Mouse (Mus musculus) limb, embryonic 14.5 days (tissue): ENCODE measurements at regions not wholly inside any gene's neighbourhood (a gene's known extent, or its start where the extent isn't known, plus 50 kb on each side); places are given as distances from the start of the nearest gene placed in this dataset.

Source experiments
- ATAC-seq: fragments of 200-750 bp; cut with Nextera tagmentation; 2 replicates; pipeline ENCODE4 v1.8.0; 2017; ENCODE audit warnings: low read depth, moderate number of reproducible peaks, moderate TSS enrichment; ENCODE audit not compliant: low FRiP score
- DNase-seq: peaks from one replicate; pipeline ENCODE4 v3.0.0-alpha.2; 2015; ENCODE audit warnings: low spot score
- H3K27ac ChIP-seq: fragments of 300-500 bp; sonication (generic); replicated peaks from 2 replicates; pipeline ENCODE4 v1.5.1; 2014; ENCODE audit warnings: low read depth, mild to moderate bottlenecking, low read length, moderate library complexity, mixed read lengths
- H3K27me3 ChIP-seq: fragments of 300-500 bp; sonication (generic); 2 replicates; pipeline ENCODE4 v1.6.1; 2014; ENCODE audit warnings: low read length, mixed read lengths; ENCODE audit not compliant: control insufficient read depth, insufficient read depth
- H3K36me3 ChIP-seq: fragments of 300-500 bp; sonication (generic); 2 replicates; pipeline ENCODE4 v1.6.1; 2014; ENCODE audit warnings: mild to moderate bottlenecking, low read length, moderate library complexity, mixed read lengths; ENCODE audit not compliant: control insufficient read depth, insufficient read depth
- H3K4me1 ChIP-seq: fragments of 300-500 bp; sonication (generic); 2 replicates; pipeline ENCODE4 v1.6.1; 2014; ENCODE audit warnings: antibody characterized with exemption, low read length, mixed read lengths; ENCODE audit not compliant: control insufficient read depth, insufficient read depth
- H3K4me2 ChIP-seq: fragments of 300-500 bp; sonication (generic); replicated peaks from 2 replicates; pipeline ENCODE4 v1.6.1; 2014; ENCODE audit warnings: low read depth, mild to moderate bottlenecking, low read length, moderate library complexity; ENCODE audit not compliant: severe bottlenecking
- H3K4me3 ChIP-seq: fragments of 300-500 bp; sonication (generic); replicated peaks from 2 replicates; pipeline ENCODE4 v1.5.1; 2014; ENCODE audit warnings: low read length
- H3K9ac ChIP-seq: fragments of 300-500 bp; sonication (generic); 2 replicates; pipeline ENCODE4 v1.6.1; 2014; ENCODE audit warnings: mild to moderate bottlenecking, low read depth, low read length, moderate library complexity; ENCODE audit not compliant: severe bottlenecking
- H3K9me3 ChIP-seq: fragments of 300-500 bp; sonication (generic); 2 replicates; pipeline ENCODE4 v1.6.1; 2016; ENCODE audit warnings: low read length; ENCODE audit not compliant: control insufficient read depth
- POLR2A ChIP-seq: fragments of 200-500 bp; IDR thresholded peaks from 2 replicates; pipeline ENCODE4 v1.8.0; 2012; ENCODE audit warnings: inconsistent platforms, mild to moderate bottlenecking, moderate library complexity, borderline replicate concordance; ENCODE audit not compliant: insufficient read depth, insufficient read length; ENCODE audit errors: extremely low read depth
- WGBS: fragments of 180-500 bp; shearing (Covaris S2); extraction: QIAGEN DNeasy Blood & Tissue Kit; methylation state at CpG from one replicate; pipeline ENCODE4 v1.1.7; 2014; 5-methylcytosine and 5-hydroxymethylcytosine counted together

DNA sequence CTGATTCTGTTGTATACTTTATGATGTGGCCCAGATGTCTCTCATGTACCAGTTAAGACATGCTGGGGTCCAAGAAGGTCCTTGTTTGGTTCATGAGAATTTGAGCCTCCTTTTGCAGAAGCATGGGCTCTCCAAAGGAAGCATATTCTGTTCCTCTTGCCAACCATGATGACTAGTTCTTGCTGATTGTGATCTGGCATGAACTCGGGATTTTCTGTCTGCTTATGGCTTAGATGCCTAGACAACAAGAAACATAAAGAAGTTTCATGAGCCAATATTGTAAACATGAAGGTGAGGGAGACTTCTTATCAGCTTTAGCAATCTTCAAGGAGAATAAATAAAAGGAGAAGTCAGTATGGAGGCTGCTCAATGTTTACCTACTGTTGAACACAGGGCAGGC lies 52.7 kb upstream of the Mroh9 start:
- Histone ChIP-seq H3K27me3 (no peaks in the 10 kb centered on the region), H3K9ac (no peak overlapping the region), H3K4me2 (no peak overlapping the region), H3K9me3 (no peaks in the 10 kb centered on the region), H3K4me1 (no peaks in the 10 kb centered on the region), H3K4me3 (no peak overlapping the region), H3K27ac (no peak overlapping the region), H3K36me3 (no peaks in the 10 kb centered on the region)
- DNase-seq, result no peak
- TF ChIP-seq POLR2A, result no peak
- WGBS, result 63% methylated on average over 1 of the region's 1 CpGs
- no peak for ATAC-seq
